Mouse (Mus musculus): ENCODE data around the gene Ahcy. TPM values are rescaled to one million over a fixed set of nuclear protein-coding genes. Genes with fewer than 3 reads are reported as not detected.

The Ahcy gene
- total and polyA plus RNA-seq, 3 experiments = 364 to 529 (median 514) TPM

DNA sequence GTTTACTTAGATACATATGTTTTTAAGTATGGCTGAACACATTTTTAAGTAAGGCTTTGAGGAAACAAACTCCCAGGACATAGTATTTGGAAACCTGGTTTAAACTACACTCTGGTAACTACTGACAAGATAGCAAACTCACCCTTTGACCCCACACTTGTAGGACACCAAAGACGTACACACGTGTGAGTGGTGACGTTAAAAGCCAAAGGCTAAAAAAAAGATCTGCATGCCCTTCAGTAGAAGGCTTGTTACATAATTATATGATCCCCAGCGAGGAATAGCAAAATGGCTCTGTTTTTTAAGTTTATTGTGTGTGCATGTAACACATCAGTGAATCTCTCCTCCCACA, 5.9 kb upstream of the Ahcy start:
- DNase-seq (ENCODE audit: extremely low read depth) = no peak
- Histone ChIP-seq H3K79me2 (replicated peaks; ENCODE audit: control insufficient read depth, extremely low read depth, insufficient read depth, poor library complexity, severe bottlenecking) (no peaks in the 10 kb centered on the region), H3K27ac (ENCODE audit: insufficient read depth, low read depth) (no peak overlapping the region), H3K4me2 (ENCODE audit: insufficient read depth, low read depth, poor library complexity, severe bottlenecking) (no peak overlapping the region), H3K9me3 (replicated peaks; ENCODE audit: low read length) (no peaks in the 10 kb centered on the region), H3K9ac (ENCODE audit: insufficient read depth, low read depth) (no peak overlapping the region), H3K27me3 (replicated peaks) (no peaks in the 10 kb centered on the region), H3K4me1 (ENCODE audit: control insufficient read depth in 1 of 2, insufficient read depth in 2 of 2) (peaks cover 2 to 18% of the 10 kb centered on the region in 2 experiments; a peak in 2 of 4 replicates), H3K4me3 (replicated peaks in 1 of 3; ENCODE audit: low read depth in 2 of 3, low read length in 2 of 3, poor library complexity in 1 of 3) (no peak overlapping the region), H3K36me3 (replicated peaks in 1 of 2; ENCODE audit: control insufficient read depth in 1 of 2, insufficient read depth in 1 of 2, low read length in 1 of 2) (no peaks in the 10 kb centered on the region)
- dilution Hi-C loops (cut with MboI; ENCODE audit: extremely low pct_ligation_motif_present, extremely low pct_unique_long_range_greater_than_20kb, low sequenced_read_pairs) (no loop called here), in situ Hi-C loops (cut with MboI; ENCODE audit: low pct_ligation_motif_present, low pct_unique_long_range_greater_than_20kb, low sequenced_read_pairs) (loop anchor here (10.0 to 25.0 kb wide), 2 partner anchors 105 to 307 kb away; partner anchors contain the start of gene Trp53inp2)
- TF ChIP-seq PAX5 (IDR thresholded peaks at IDR 0.05; ENCODE audit: low read length) = no peak
- no peak for TF ChIP-seq EP300 (IDR thresholded peaks at IDR 0.05; ENCODE audit: low read length)
- no peak for TF ChIP-seq MYC (IDR thresholded peaks at IDR 0.05; ENCODE audit: low read depth, low read length)
- TF ChIP-seq ZC3H11A (IDR thresholded peaks at IDR 0.05; ENCODE audit: low read depth, low read length) = no peak
- TF ChIP-seq MAX (IDR thresholded peaks at IDR 0.05; ENCODE audit: low read length) = no peak
- TF ChIP-seq TCF12 (IDR thresholded peaks at IDR 0.05; ENCODE audit: low read depth, low read length) = no peak
- no peak for TF ChIP-seq SMC3 (IDR thresholded peaks at IDR 0.05; ENCODE audit: low read depth, low read length)
- no peak for TF ChIP-seq MXI1 (IDR thresholded peaks at IDR 0.05; ENCODE audit: low read depth, low read length)

DNA sequence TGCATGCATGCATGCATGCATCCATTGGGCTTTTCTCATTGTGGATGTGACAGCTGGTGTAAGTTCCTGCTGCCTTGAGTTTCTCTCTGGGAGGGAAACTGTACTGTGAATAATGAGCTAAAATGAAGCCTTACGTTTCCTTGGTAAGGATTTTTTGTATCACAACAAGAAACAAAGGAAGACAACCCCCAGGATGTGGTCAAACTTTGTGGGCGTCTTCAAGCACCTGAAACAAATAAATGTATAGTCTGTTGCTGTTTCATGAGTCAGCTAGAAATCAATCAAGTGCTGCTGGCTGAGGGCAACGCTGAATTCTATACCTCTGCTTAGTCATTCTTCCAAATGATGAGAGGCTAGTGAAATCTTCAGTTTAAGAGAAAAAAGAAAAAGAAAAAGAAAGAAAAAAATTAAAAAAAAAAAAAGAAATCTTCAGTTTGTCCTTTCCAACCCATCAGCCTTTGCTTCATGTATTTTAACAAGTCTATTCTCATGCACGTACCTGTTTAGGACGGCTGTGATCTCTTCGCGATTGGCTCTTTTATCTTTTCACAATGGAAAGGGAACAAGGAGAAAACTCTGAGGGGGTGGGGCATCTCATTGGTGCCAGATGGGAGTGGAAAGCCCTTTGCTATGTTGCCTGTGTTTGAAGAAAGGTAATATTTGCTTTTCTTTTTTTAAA, 5.3 kb upstream of the Ahcy start:
- in situ Hi-C loops (cut with MboI; ENCODE audit: low pct_ligation_motif_present, low pct_unique_long_range_greater_than_20kb, low sequenced_read_pairs) = loop anchor here (10.0 to 25.0 kb wide), 2 partner anchors 105 to 308 kb away; partner anchors contain the start of gene Trp53inp2
- Histone ChIP-seq H3K4me2 (ENCODE audit: insufficient read depth, low read depth, poor library complexity, severe bottlenecking) (no peak overlapping the region), H3K9me3 (replicated peaks; ENCODE audit: low read length) (no peaks in the 10 kb centered on the region), H3K4me1 (ENCODE audit: control insufficient read depth in 1 of 2, insufficient read depth in 2 of 2) (peaks cover 3 to 23% of the 10 kb centered on the region in 2 experiments; a peak in 2 of 4 replicates), H3K27ac (ENCODE audit: insufficient read depth, low read depth) (no peak overlapping the region), H3K27me3 (replicated peaks) (no peaks in the 10 kb centered on the region), H3K36me3 (replicated peaks in 1 of 2; ENCODE audit: control insufficient read depth in 1 of 2, insufficient read depth in 1 of 2, low read length in 1 of 2) (no peaks in the 10 kb centered on the region), H3K79me2 (replicated peaks; ENCODE audit: control insufficient read depth, extremely low read depth, insufficient read depth, poor library complexity, severe bottlenecking) (no peaks in the 10 kb centered on the region), H3K4me3 (replicated peaks in 1 of 3; ENCODE audit: low read depth in 2 of 3, low read length in 2 of 3, poor library complexity in 1 of 3) (no peak overlapping the region), H3K9ac (ENCODE audit: insufficient read depth, low read depth) (no peak overlapping the region)
- TF ChIP-seq ZC3H11A (IDR thresholded peaks at IDR 0.05; ENCODE audit: low read depth, low read length) = no peak
- no peak for TF ChIP-seq MEF2A (IDR thresholded peaks at IDR 0.05; ENCODE audit: borderline replicate concordance, low read depth, low read length)
- no peak for TF ChIP-seq ZMIZ1 (IDR thresholded peaks at IDR 0.05; ENCODE audit: low read depth, low read length)
- no peak for TF ChIP-seq JUND (conservative IDR thresholded peaks at IDR 0.05; ENCODE audit: low read depth, low read length)
- no peak for TF ChIP-seq PAX5 (IDR thresholded peaks at IDR 0.05; ENCODE audit: low read length)
- TF ChIP-seq MYC (IDR thresholded peaks at IDR 0.05; ENCODE audit: low read depth, low read length) = no peak
- no peak for TF ChIP-seq CHD2 (IDR thresholded peaks at IDR 0.05; ENCODE audit: low read length)
- no peak for TF ChIP-seq POLR2A (IDR thresholded peaks at IDR 0.05; ENCODE audit: low read depth, low read length)
- TF ChIP-seq BHLHE40 (IDR thresholded peaks at IDR 0.05; ENCODE audit: low read depth, low read length) = no peak
- no peak for TF ChIP-seq MAFK (IDR thresholded peaks at IDR 0.05; ENCODE audit: insufficient replicate concordance, low read length)
- TF ChIP-seq ETS1 (conservative IDR thresholded peaks at IDR 0.05; ENCODE audit: low read depth, low read length) = no peak
- TF ChIP-seq UBTF (IDR thresholded peaks at IDR 0.05; ENCODE audit: low read depth, low read length) = no peak
- no peak for TF ChIP-seq NRF1 (IDR thresholded peaks at IDR 0.05; ENCODE audit: low read depth, low read length)
- no peak for TF ChIP-seq EP300 (IDR thresholded peaks at IDR 0.05; ENCODE audit: low read length)
- TF ChIP-seq MXI1 (IDR thresholded peaks at IDR 0.05; ENCODE audit: low read depth, low read length) = no peak
- no peak for TF ChIP-seq MAZ (IDR thresholded peaks at IDR 0.05; ENCODE audit: low read depth, low read length)
- TF ChIP-seq CTCF (conservative IDR thresholded peaks at IDR 0.05 in 1 of 2, IDR thresholded peaks at IDR 0.05 in 1 of 2; ENCODE audit: low read depth in 2 of 2, low read length in 2 of 2) = no peak
- TF ChIP-seq TCF12 (IDR thresholded peaks at IDR 0.05; ENCODE audit: low read depth, low read length) = no peak
- TF ChIP-seq USF2 (conservative IDR thresholded peaks at IDR 0.05; ENCODE audit: low read depth, low read length) = no peak
- no peak for TF ChIP-seq SIN3A (IDR thresholded peaks at IDR 0.05; ENCODE audit: low read length)
- no peak for DNase-seq (ENCODE audit: extremely low read depth)
- dilution Hi-C loops (cut with MboI; ENCODE audit: extremely low pct_ligation_motif_present, extremely low pct_unique_long_range_greater_than_20kb, low sequenced_read_pairs) = no loop called here

All from CH12.LX (cell line).